Mouse (Mus musculus): ENCODE measurements around the gene Rgs3. TPM values are rescaled to one million over a fixed set of nuclear protein-coding genes. Genes with fewer than 3 reads are reported as not detected.

Gene Rgs3
- total RNA-seq, 2 experiments from 2014 or later, result 10.5 to 11.2 TPM

DNA sequence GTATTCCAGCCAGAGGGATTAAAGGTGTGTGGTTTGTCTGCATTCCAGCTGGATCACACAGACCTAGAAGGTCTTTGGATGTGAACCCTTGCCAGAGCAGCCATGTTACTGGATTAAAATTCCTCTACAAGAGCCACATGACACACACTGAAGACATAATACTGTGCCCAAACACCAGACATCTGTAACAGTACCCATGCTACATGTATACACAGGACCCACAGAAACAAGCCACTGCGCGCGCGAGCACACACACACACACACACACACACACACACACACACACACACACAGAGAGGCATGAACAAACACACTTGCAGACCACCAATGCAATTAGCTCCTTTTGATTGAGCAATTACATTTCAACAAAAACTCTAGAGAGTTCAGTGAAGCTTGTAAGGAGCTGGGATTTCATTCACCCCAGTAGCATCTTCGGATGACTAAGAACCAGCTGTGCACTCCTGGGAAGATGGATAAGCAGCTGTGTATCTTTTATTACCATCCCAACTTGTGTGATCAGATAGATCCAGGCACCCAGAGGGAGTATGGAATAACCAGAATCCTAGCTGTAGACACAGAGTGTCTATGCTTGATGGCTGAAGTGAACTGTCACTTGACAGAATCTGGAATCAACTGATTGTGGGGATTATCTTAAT, 166.8 kb downstream of the Rgs3 start:
- DNase-seq, result no peak

- DNase-seq, result peak; percentile 88
These were observed 168.1 kb downstream of the Rgs3 start for GRCm38 (mm10) chr4:62727541-62728303.

DNA sequence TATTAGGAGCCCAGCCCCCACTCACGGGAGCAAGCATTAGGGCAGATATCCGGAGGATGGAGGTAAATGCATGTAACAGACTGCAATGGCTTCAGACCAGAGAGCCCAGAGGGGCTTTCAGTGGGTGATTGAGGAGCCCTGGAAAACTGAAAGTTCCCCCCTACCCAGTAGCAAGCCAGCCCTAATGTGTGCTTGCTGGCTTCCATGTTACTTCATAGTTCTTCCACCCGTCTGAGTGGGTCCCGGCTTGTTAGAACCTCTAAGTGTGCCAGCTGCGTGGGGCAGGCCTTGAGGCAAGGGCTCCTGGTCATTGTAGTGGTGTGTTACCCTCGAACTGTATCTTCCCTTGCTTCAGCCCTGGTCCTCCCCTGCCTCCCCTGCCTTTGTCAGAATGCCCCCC, 168.8 kb downstream of the Rgs3 start:
- DNase-seq, result no peak

- DNase-seq, result no peak
These were observed 169.5 kb downstream of the Rgs3 start for GRCm38 (mm10) chr4:62729191-62729590.

GRCm38 (mm10) chr4:62729941-62730340, 170.3 kb downstream of the Rgs3 start:
- DNase-seq, result no peak

GRCm38 (mm10) chr4:62730861-62731260, 171.2 kb downstream of the Rgs3 start:
- no peak for DNase-seq

- DNase-seq, result peak; percentile 73
These were observed 171.9 kb downstream of the Rgs3 start for GRCm38 (mm10) chr4:62731531-62732063.

GRCm38 (mm10) chr4:62732096-62732495, 172.4 kb downstream of the Rgs3 start:
- peak; percentile 51 for DNase-seq

DNA sequence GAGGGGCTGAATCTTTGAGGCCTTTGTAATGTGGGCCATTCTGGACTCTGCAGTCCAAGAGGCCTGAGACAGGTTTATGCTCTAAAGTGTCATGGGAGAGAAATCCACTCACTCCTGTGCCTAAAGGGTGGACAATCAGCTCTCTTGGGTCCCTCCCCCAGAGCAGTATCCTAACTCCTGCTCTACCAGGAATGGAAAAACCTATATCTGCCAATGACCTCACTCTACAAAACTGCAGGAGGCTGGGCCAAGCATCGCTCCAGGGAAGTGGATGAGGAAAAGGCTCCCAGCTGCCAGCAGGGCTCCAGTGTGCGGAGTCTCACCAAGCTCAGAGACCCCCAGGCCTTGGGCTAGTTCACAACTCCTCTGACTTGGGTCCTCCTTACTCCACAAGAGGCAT, 173.2 kb downstream of the Rgs3 start:
- no peak for DNase-seq

DNA sequence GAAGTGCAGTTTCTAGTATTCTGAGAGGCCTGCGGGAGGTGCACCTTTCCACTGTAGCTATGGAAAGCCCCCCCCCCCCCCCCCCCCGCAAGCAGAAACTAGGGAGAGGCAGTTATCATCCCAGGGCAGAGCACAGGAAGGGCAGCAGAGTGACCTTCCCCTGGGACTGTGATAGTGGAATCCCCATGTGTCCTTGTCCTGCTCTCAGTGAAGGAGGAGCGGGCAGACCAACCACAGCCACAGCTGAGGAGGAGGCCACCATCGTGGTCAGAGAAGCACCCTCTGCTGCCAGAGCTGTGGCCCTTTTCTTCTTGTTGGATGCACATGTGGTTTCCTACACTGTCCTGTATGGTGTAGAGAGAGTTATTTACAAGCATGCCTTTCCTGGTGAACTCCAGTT, 174.3 kb downstream of the Rgs3 start:
- DNase-seq, result no peak

DNA sequence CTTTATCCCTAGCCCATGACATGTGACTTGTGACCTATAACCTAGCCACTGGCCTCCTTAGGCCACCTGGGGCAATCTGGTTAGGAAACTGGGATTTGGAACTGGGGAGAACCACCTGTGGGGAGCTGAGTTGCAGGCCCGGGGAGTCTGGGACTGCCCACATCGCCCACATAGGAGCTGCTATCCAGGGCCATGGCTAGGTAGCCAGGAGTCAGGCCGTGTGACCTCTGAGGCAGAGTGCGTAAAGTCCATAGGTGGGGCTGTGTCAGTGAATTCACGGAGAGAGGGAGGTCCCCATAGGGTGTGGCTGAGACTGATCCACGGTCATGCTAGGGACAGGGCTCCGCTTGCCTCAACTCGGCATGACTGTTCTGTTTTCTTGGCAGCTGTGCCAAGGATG, 175.6 kb downstream of the Rgs3 start:
- no peak for DNase-seq

GRCm38 (mm10) chr4:62735878-62736277, 176.2 kb downstream of the Rgs3 start:
- DNase-seq, result no peak

GRCm38 (mm10) chr4:62736421-62736820, 176.8 kb downstream of the Rgs3 start:
- peak; percentile 60 for DNase-seq

DNA sequence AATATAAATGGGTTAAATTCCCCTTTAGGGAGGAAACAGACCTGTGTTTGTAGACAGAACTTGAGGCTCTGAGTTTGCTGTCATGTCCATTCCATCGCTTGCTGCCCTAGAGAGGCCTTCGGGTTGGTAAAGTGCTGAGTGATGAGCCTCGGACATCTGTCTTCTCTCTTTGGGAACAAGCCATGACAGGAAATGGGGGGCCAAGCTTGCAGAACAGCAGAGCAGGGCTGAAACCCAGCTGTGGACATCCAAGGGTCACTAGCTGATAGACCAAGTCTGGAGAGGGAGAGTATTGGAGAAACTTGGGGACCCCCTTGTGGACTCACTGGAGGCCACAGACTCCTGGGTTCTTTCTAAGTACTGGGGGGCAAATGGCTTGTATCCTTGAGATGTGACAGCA, 177.3 kb downstream of the Rgs3 start:
- DNase-seq, result no peak

DNA sequence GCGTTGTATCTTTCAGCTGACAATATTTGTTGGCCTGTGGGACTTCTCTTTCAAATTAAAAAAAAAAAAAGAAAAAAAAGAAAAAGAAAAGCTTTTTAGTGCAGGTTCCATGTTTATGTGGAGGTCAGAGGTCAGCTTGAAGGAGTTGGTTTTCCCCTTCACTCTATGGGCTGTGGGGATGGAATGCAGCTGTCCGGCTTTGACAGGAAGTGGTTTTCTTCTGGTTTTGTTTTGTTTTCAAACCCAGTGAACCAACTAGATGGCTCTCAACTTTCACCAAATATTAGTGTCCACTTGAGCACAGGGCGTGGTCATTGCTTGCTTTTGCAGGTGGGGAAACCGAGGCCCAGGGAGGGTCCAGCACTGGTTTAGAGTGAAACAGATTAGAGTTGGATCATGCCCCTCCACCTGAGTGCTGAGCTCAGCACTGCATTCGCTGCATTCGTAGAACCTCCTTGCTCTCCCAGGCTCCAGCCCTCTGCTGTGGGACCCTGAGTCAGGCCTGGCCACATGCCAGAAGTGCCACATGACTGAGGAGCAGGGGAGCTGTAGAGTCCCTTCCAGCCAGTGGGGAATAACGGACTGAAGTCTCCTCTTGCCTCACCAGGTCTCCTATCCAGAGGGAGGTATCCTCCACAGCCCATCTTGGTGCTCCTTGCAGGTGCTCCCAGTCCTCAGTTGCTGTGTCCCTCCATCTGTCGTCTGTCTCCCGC, 178.5 kb downstream of the Rgs3 start:
- DNase-seq, result no peak

- DNase-seq, result no peak
These were observed 179.3 kb downstream of the Rgs3 start for GRCm38 (mm10) chr4:62738996-62739395.

- no peak for DNase-seq
These were observed 179.9 kb downstream of the Rgs3 start for GRCm38 (mm10) chr4:62739591-62739990.

DNA sequence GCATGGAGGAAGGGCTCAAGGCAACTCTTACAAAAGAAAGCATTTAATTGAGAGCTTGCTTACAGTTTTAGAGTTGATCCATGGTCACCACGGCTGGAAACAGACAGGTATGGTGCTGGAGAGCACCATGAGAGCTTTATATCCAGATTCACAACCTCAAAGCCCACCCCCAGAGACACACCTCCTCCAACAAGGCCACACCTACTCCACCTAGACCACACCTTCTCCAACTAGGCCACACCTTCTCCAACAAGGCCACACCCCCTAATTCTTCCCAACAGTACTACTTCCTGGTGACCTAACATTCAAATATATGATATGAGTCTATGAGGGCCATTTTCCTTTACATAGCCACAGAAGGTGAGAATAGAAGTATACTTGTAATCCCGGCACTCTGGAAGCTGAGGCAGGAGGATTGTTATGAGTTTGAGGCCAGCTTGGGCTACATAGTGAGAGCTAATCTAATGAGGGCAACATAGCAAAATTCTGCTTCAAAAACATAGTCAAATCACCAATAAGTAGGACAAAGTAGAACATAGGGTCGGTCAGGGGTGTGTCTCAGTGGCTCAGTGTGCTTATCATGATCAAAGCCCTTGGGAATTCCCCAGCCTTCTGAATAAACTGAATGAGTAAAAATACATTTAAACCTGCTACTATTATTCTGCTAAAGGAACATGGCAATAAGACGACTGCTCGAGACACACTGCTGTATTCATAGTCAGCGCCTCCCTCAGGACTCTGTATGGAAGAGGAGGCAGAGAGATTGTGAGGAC, 180.8 kb downstream of the Rgs3 start:
- DNase-seq, result no peak

GRCm38 (mm10) chr4:62741055-62741453, 181.4 kb downstream of the Rgs3 start:
- DNase-seq, result no peak

DNA sequence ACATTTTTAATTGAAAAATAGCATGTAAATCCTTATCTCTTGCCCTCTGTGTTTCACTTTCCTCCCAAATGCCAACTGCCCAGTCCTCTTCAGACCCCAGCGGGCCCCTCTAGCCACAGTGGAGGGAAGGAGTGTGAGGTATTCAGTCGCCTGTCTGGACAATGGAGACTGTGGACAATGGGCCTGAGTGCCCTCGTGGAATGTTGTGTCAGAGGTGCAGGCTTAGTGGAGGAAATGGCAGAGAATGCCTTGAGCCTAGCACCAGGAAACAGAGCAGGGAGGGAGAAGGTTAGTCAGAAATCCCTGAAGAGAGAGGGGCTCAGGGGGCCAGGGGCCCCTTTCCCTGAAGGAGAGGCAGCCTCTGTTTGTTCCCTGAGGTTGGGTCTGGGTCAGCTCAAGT, 182.0 kb downstream of the Rgs3 start:
- no peak for DNase-seq

GRCm38 (mm10) chr4:62742885-62743760, 183.5 kb downstream of the Rgs3 start:
- no peak for DNase-seq

Measured in gastrocnemius, postnatal 25 days (tissue).